ENCODE assay signal across 8 mouse cellular contexts in the genomic region with DNA sequence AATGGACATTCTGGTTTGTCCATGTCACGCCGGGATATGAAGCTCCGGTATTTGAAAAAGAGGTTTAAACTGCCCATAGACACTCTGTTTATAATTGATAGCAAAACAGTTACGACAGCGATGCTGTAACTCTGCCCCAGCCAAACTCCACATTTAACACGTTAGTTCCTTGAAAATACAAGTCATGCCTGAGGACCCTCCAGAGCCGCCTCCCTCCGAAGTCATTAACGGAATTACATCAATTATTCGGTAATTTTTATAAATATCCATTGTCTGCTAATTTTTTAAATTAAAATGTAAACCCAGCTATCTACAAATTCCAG. TPM values are rescaled to one million over a fixed set of nuclear protein-coding genes. Genes with fewer than 3 reads are reported as not detected.
DNase-seq lines count a peak whose midpoint lies in the region; ATAC-seq and TF ChIP-seq lines count a peak whose summit lies in the region.

No protein-coding gene starts in this region.

- no peak for ATAC-seq in CD4-positive, CD25-positive, alpha-beta regulatory T cell, adult 4 months
- ATAC-seq in forebrain, embryonic 11.5 days (replicated peaks; ENCODE audit: low FRiP score) = no peak
- no peak; the same call in 1 of the 2 replicates for ATAC-seq in intestine, postnatal 0 days
- no peak for ATAC-seq in stomach, postnatal 0 days (ENCODE audit: low FRiP score, low TSS enrichment)

- peak in 1 of 2 experiments; percentile 50; a peak in 2 of 4 replicates for TF ChIP-seq EP300 in MEL (IDR thresholded peaks at IDR 0.05; ENCODE audit: low read depth in 1 of 2, low read length in 2 of 2)
- no peak for TF ChIP-seq EP300 in stomach, postnatal 0 days (optimal IDR thresholded peaks at IDR 0.05)

- H3K9ac ChIP-seq in MEL (ENCODE audit: control insufficient read depth, low read depth, low read length, poor library complexity, severe bottlenecking) = peak overlapping the region; percentile 83
- peak overlapping the region; percentile 89 for H3K9ac ChIP-seq in forebrain, embryonic 11.5 days (ENCODE audit: low read length)
- peak overlapping the region; percentile 55; the same call in 1 of the 2 replicates for H3K9ac ChIP-seq in intestine, postnatal 0 days (ENCODE audit: low read depth, low read length)
- peak overlapping the region; percentile 70; the same call in 1 of the 2 replicates for H3K9ac ChIP-seq in stomach, postnatal 0 days (ENCODE audit: low read length)

- peak overlapping the region; percentile 83 for H3K4me2 ChIP-seq in forebrain, embryonic 11.5 days (ENCODE audit: low read depth, low read length, severe bottlenecking)
- peak overlapping the region; percentile 94 for H3K4me2 ChIP-seq in intestine, postnatal 0 days (replicated peaks; ENCODE audit: low read depth)
- H3K4me2 ChIP-seq in stomach, postnatal 0 days (replicated peaks; ENCODE audit: low read depth) = peak overlapping the region; percentile 88

- H3K9me3 ChIP-seq in MEL (replicated peaks; ENCODE audit: insufficient read depth, low read length) = no peaks in the 10 kb centered on the region
- H3K9me3 ChIP-seq in forebrain, embryonic 11.5 days (ENCODE audit: control insufficient read depth, low read length) = no peaks in the 10 kb centered on the region
- no peaks in the 10 kb centered on the region for H3K9me3 ChIP-seq in intestine, postnatal 0 days (ENCODE audit: control insufficient read depth)
- H3K9me3 ChIP-seq in stomach, postnatal 0 days (ENCODE audit: control insufficient read depth, low read length) = no peaks in the 10 kb centered on the region

- peak overlapping the region; percentile 95 to 98 for H3K4me3 ChIP-seq in MEL (ENCODE audit: control insufficient read depth in 1 of 2, insufficient read depth in 1 of 2, low read depth in 2 of 2, low read length in 2 of 2)
- H3K4me3 ChIP-seq in forebrain, embryonic 11.5 days (ENCODE audit: low read depth, low read length) = peak overlapping the region; percentile 71
- H3K4me3 ChIP-seq in intestine, postnatal 0 days (ENCODE audit: low read depth, low read length) = peak overlapping the region; percentile 93
- peak overlapping the region; percentile 83 for H3K4me3 ChIP-seq in stomach, postnatal 0 days (ENCODE audit: low read depth, low read length)

- TF ChIP-seq RAD21 in MEL (IDR thresholded peaks at IDR 0.05; ENCODE audit: low read depth, low read length) = no peak

- H3K27ac ChIP-seq in MEL (ENCODE audit: control insufficient read depth, low read depth, low read length) = peak overlapping the region; percentile 80
- H3K27ac ChIP-seq in forebrain, embryonic 11.5 days (ENCODE audit: low read depth, low read length) = no peak overlapping the region; the same call in 1 of the 2 replicates
- no peak overlapping the region for H3K27ac ChIP-seq in intestine, postnatal 0 days (ENCODE audit: low read depth, low read length)
- H3K27ac ChIP-seq in stomach, postnatal 0 days (replicated peaks) = no peak overlapping the region

- peaks cover 21 to 25% of the 10 kb centered on the region in 2 experiments for H3K4me1 ChIP-seq in MEL (ENCODE audit: control insufficient read depth in 1 of 2, insufficient read depth in 2 of 2, low read length in 2 of 2)
- peaks cover 10% of the 10 kb centered on the region for H3K4me1 ChIP-seq in forebrain, embryonic 11.5 days (replicated peaks; ENCODE audit: control insufficient read depth, insufficient read depth, low read length)
- H3K4me1 ChIP-seq in intestine, postnatal 0 days (replicated peaks; ENCODE audit: control insufficient read depth, insufficient read depth, low read length) = no peaks in the 10 kb centered on the region; the same call in 1 of the 2 replicates
- H3K4me1 ChIP-seq in stomach, postnatal 0 days (replicated peaks; ENCODE audit: control insufficient read depth, insufficient read depth) = 0 out of 2 replicates have a peak, but pooled peaks cover 2% of the 10 kb centered on the region

- no peaks in the 10 kb centered on the region for H3K27me3 ChIP-seq in MEL (ENCODE audit: control insufficient read depth in 1 of 2, insufficient read depth in 2 of 2, low read length in 2 of 2)
- no peaks in the 10 kb centered on the region for H3K27me3 ChIP-seq in forebrain, embryonic 11.5 days (ENCODE audit: control insufficient read depth, insufficient read depth, low read length)
- H3K27me3 ChIP-seq in intestine, postnatal 0 days (replicated peaks; ENCODE audit: control insufficient read depth, insufficient read depth, low read length) = no peaks in the 10 kb centered on the region
- no peaks in the 10 kb centered on the region for H3K27me3 ChIP-seq in stomach, postnatal 0 days (ENCODE audit: control insufficient read depth, insufficient read depth, low read length)

- DNase-seq in CD4-positive, CD25-positive, alpha-beta regulatory T cell, adult 2 months (ENCODE audit: low read depth, low spot score) = peak; percentile 48
- peak; percentile 78 for DNase-seq in MEL (ENCODE audit: low read depth, low spot score)
- no peak for DNase-seq in forebrain, embryonic 11.5 days (ENCODE audit: low spot score)
- DNase-seq in lung, postnatal 14 days = peak; percentile 33
- no peak for DNase-seq in stomach, postnatal 0 days (ENCODE audit: low spot score)
- DNase-seq in ovary, adult 18-20 months (ENCODE audit: low spot score) = no peak

- no peak for TF ChIP-seq POLR2A in MEL (IDR thresholded peaks at IDR 0.05; ENCODE audit: control insufficient read depth in 1 of 2, insufficient read depth in 1 of 2, low read depth in 1 of 2, low read length in 2 of 2, poor library complexity in 1 of 2)

- under 1% methylated on average over 10 of the region's 10 CpGs for WGBS in forebrain, embryonic 11.5 days
- WGBS in intestine, postnatal 0 days = 0% methylated on average over 10 of the region's 10 CpGs
- 0% methylated on average over 10 of the region's 10 CpGs for WGBS in stomach, postnatal 0 days

- H3K79me2 ChIP-seq in MEL (ENCODE audit: control insufficient read depth, insufficient read depth, low read length, poor library complexity) = peaks cover 30% of the 10 kb centered on the region

- peaks cover 0 to 35% of the 10 kb centered on the region in 2 experiments; a peak in 2 of 4 replicates for H3K36me3 ChIP-seq in MEL (ENCODE audit: control insufficient read depth in 1 of 2, insufficient read depth in 2 of 2, low read length in 2 of 2)
- no peaks in the 10 kb centered on the region for H3K36me3 ChIP-seq in forebrain, embryonic 11.5 days (ENCODE audit: control insufficient read depth, insufficient read depth, low read length)
- no peaks in the 10 kb centered on the region for H3K36me3 ChIP-seq in intestine, postnatal 0 days (ENCODE audit: control insufficient read depth, insufficient read depth)
- H3K36me3 ChIP-seq in stomach, postnatal 0 days (ENCODE audit: control insufficient read depth, insufficient read depth, low read length) = no peaks in the 10 kb centered on the region

- TF ChIP-seq CTCF in MEL (IDR thresholded peaks at IDR 0.05 in 2 of 3, conservative IDR thresholded peaks at IDR 0.05 in 1 of 3; ENCODE audit: control insufficient read depth in 1 of 3, insufficient read depth in 1 of 3, low read depth in 2 of 3, low read length in 3 of 3, poor library complexity in 1 of 3, severe bottlenecking in 1 of 3) = no peak
- TF ChIP-seq CTCF in intestine, postnatal 0 days (IDR thresholded peaks at IDR 0.05; ENCODE audit: low read depth) = no peak
- TF ChIP-seq CTCF in stomach, postnatal 0 days (IDR thresholded peaks at IDR 0.05; ENCODE audit: low read depth) = no peak

TF ChIP-seq in MEL, 35 proteins besides CTCF, POLR2A, EP300 and RAD21 (continues in another document):
- peak; percentile 69 for TF ChIP-seq MAX (IDR thresholded peaks at IDR 0.05; ENCODE audit: low read length)
- TF ChIP-seq SIN3A (IDR thresholded peaks at IDR 0.05; ENCODE audit: low read length) = peak; percentile 76
- no peak for TF ChIP-seq ZNF384 (IDR thresholded peaks at IDR 0.05; ENCODE audit: low read depth, low read length)
- TF ChIP-seq ELF1 (IDR thresholded peaks at IDR 0.05; ENCODE audit: low read depth, low read length) = no peak
- no peak for TF ChIP-seq CHD2 (IDR thresholded peaks at IDR 0.05; ENCODE audit: low read length)
- no peak for TF ChIP-seq RCOR1 (IDR thresholded peaks at IDR 0.05; ENCODE audit: low read depth, low read length)
- no peak for TF ChIP-seq KAT2A (conservative IDR thresholded peaks at IDR 0.05; ENCODE audit: low read depth, low read length)
- TF ChIP-seq GATA1 (IDR thresholded peaks at IDR 0.05; ENCODE audit: low read depth, low read length) = no peak; the same call in 1 of the 2 replicates
- no peak for TF ChIP-seq USF2 (IDR thresholded peaks at IDR 0.05; ENCODE audit: borderline replicate concordance in 1 of 2, insufficient read depth in 1 of 2, low read depth in 1 of 2, low read length in 2 of 2)
- peak; percentile 64 for TF ChIP-seq TBP (IDR thresholded peaks at IDR 0.05; ENCODE audit: low read depth, low read length)
- TF ChIP-seq UBTF (IDR thresholded peaks at IDR 0.05; ENCODE audit: borderline replicate concordance, insufficient read depth, low read depth, low read length) = no peak
- no peak for TF ChIP-seq NRF1 (IDR thresholded peaks at IDR 0.05; ENCODE audit: insufficient read depth, low read depth, low read length, poor library complexity, severe bottlenecking)
- no peak for TF ChIP-seq BHLHE40 (IDR thresholded peaks at IDR 0.05; ENCODE audit: borderline replicate concordance, low read depth, low read length)
- 0 out of 2 replicates have a peak, but pooled peaks have one; percentile 35 for TF ChIP-seq HCFC1 (IDR thresholded peaks at IDR 0.05; ENCODE audit: low read depth, low read length)
- peak; percentile 31; the same call in 1 of the 2 replicates for TF ChIP-seq MAZ (IDR thresholded peaks at IDR 0.05; ENCODE audit: low read depth, low read length)
- TF ChIP-seq POLR2AphosphoS2 (IDR thresholded peaks at IDR 0.05; ENCODE audit: low read length) = peak; percentile 18; the same call in 1 of the 2 replicates
- TF ChIP-seq ZKSCAN1 (IDR thresholded peaks at IDR 0.05; ENCODE audit: low read depth, low read length) = no peak
- TF ChIP-seq ZMIZ1 (IDR thresholded peaks at IDR 0.05; ENCODE audit: low read depth, low read length) = no peak
- TF ChIP-seq ZC3H11A (IDR thresholded peaks at IDR 0.05; ENCODE audit: low read depth, low read length) = no peak
- no peak for TF ChIP-seq MYC (IDR thresholded peaks at IDR 0.05; ENCODE audit: low read depth, low read length)
- TF ChIP-seq ETS1 (IDR thresholded peaks at IDR 0.05; ENCODE audit: low read depth, low read length) = peak; percentile 6; the same call in 1 of the 2 replicates

RNA-seq across cellular contexts. Expression of gene Foxn3, which starts 0.6 kb away (rescaled TPM):
- 100 to 1,000 TPM; 129 to 166 TPM for polyA plus RNA-seq in CD4-positive, CD25-positive, alpha-beta regulatory T cell, adult 4 months (2017; shearing (Covaris generic))
- 22.8 and 23.1 TPM in 2 replicates for total RNA-seq in MEL (2012; rRNA removed)
- 10 to 100 TPM in 1 of 2 experiments, not detected in 1; 15.5 TPM for polyA plus RNA-seq in MEL (2012; ENCODE audit: insufficient read depth in 1 of 2, insufficient read length in 2 of 2, low read depth in 1 of 2, low replicate concordance in 2 of 2, missing spikeins in 1 of 2)
- polyA plus RNA-seq in forebrain, embryonic 11.5 days (2014; fragmentation: Nextera tagmentation; extraction: Ambion mirVana) = 87.3 and 91.9 TPM in 2 replicates
- 41.9 and 48.4 TPM in 2 replicates for polyA plus RNA-seq in intestine, postnatal 0 days (2015; fragmentation: Nextera tagmentation; extraction: Ambion mirVana)
- 40.1 and 44.1 TPM in 2 replicates for polyA plus RNA-seq in stomach, postnatal 0 days (2015; fragmentation: Nextera tagmentation; extraction: Ambion mirVana)

Comparison
In these comparisons a context has a peak if more than half of its experiments do, and no peak if none do; other contexts are left out.
1. DNase-seq: peak in CD4-positive, CD25-positive, alpha-beta regulatory T cell, adult 2 months (single experiment), MEL (single experiment) and lung, postnatal 14 days (single experiment); none in forebrain, embryonic 11.5 days (single experiment), stomach, postnatal 0 days (single experiment) and ovary, adult 18-20 months (single experiment).
2. Peak in every context shown above with its lines, with median percentiles within 50 percentile points of each other: H3K4me3 ChIP-seq, H3K9ac ChIP-seq and H3K4me2 ChIP-seq.